Mouse (Mus musculus) hindbrain, embryonic 11.5 days (tissue): ENCODE results near the gene Phgdh. TPM values are rescaled to one million over a fixed set of nuclear protein-coding genes. Genes with fewer than 3 reads are reported as not detected.

Experiments
- ATAC-seq: fragments of 200-750 bp; cut with Nextera tagmentation; 2 replicates; pipeline ENCODE4 v1.8.0; 2017; ENCODE audit warnings: mild to moderate bottlenecking, moderate TSS enrichment, moderate library complexity; ENCODE audit not compliant: low FRiP score
- DNase-seq: peaks from one replicate; pipeline ENCODE4 v3.0.0-alpha.2; 2015; ENCODE audit warnings: low spot score
- H3K27ac ChIP-seq: fragments of 300-500 bp; sonication (generic); 2 replicates; pipeline ENCODE4 v1.5.1; 2014; ENCODE audit warnings: mild to moderate bottlenecking, low read depth, low read length
- H3K27me3 ChIP-seq: fragments of 300-500 bp; sonication (generic); 2 replicates; pipeline ENCODE4 v1.6.1; 2014; ENCODE audit warnings: mild to moderate bottlenecking, low read length, moderate library complexity, mixed read lengths; ENCODE audit not compliant: control insufficient read depth, insufficient read depth
- H3K36me3 ChIP-seq: fragments of 300-500 bp; sonication (generic); 2 replicates; pipeline ENCODE4 v1.6.1; 2014; ENCODE audit warnings: mild to moderate bottlenecking, low read length, moderate library complexity, mixed read lengths; ENCODE audit not compliant: control insufficient read depth, insufficient read depth
- H3K4me1 ChIP-seq: fragments of 300-500 bp; sonication (generic); replicated peaks from 2 replicates; pipeline ENCODE4 v1.6.1; 2014; ENCODE audit warnings: low read length, mixed read lengths; ENCODE audit not compliant: control insufficient read depth, insufficient read depth
- H3K4me2 ChIP-seq: fragments of 300-500 bp; sonication (generic); replicated peaks from 2 replicates; pipeline ENCODE4 v1.6.1; 2014; ENCODE audit warnings: mild to moderate bottlenecking, low read depth, low read length
- H3K4me3 ChIP-seq: fragments of 300-500 bp; sonication (generic); 2 replicates; pipeline ENCODE4 v1.5.1; 2014; ENCODE audit warnings: low read depth, low read length
- H3K9ac ChIP-seq: fragments of 300-500 bp; sonication (generic); 2 replicates; pipeline ENCODE4 v1.6.1; 2014; ENCODE audit warnings: low read depth, low read length
- H3K9me3 ChIP-seq: fragments of 300-500 bp; sonication (generic); 2 replicates; pipeline ENCODE4 v1.6.1; 2016; ENCODE audit warnings: low read length; ENCODE audit not compliant: control insufficient read depth
- WGBS: fragments of 180-500 bp; shearing (Covaris S2); extraction: QIAGEN DNeasy Blood & Tissue Kit; methylation state at CpG from one replicate; pipeline ENCODE4 v1.1.7; 2014; 5-methylcytosine and 5-hydroxymethylcytosine counted together
- polyA plus RNA-seq: library from polyadenylated mRNA; unstranded; fragments of >200 nt; fragmentation: Nextera tagmentation; extraction: Ambion mirVana; gene quantifications from 2 replicates; pipeline ENCODE4 v1.2.1, GENCODE M21; 2014

Gene Phgdh
- polyA plus RNA-seq, 1 experiment from 2014 or later: 319 TPM

DNA sequence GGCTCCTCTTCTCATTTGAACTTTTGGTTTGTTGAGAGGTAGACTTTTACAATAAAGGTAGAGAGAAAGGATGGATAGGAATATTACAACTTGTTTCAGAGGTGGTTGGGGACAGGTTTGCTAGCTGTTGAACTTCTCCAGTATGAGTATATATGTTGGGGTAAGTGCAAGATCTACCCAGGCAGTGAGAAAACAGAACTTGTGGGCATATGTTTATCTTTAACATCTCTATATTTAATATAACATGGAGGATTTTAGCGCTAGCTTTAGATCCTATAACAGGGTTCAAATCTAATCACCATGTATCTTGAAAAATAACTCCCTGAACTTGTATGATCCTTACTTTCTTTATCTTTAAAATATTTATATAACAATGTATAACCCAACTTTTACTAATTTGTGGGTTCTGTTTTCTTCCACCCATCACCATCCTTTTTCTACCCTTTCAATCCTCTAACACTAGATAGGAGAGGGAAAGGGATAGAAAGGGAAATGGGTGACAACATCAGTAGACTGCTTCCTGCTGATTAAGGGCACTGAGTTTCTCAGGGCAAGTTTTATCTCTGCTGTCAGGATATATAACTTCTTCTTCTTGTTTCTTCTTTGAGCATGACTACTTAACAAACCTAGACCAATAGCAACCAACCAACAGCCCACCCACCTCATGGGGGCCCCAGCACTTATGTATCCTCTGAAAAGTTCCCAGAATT lies 40.2 kb downstream of the Phgdh start:
- no peak overlapping the region for H3K4me3 ChIP-seq
- 86% methylated on average over 1 of the region's 1 CpGs for WGBS
- H3K9me3 ChIP-seq: no peaks in the 10 kb centered on the region
- no peaks in the 10 kb centered on the region for H3K4me1 ChIP-seq
- no peaks in the 10 kb centered on the region for H3K36me3 ChIP-seq
- no peak overlapping the region for H3K9ac ChIP-seq
- DNase-seq (no peak), ATAC-seq (no peak)
- no peak overlapping the region for H3K4me2 ChIP-seq
- no peaks in the 10 kb centered on the region for H3K27me3 ChIP-seq
- H3K27ac ChIP-seq: no peak overlapping the region

DNA sequence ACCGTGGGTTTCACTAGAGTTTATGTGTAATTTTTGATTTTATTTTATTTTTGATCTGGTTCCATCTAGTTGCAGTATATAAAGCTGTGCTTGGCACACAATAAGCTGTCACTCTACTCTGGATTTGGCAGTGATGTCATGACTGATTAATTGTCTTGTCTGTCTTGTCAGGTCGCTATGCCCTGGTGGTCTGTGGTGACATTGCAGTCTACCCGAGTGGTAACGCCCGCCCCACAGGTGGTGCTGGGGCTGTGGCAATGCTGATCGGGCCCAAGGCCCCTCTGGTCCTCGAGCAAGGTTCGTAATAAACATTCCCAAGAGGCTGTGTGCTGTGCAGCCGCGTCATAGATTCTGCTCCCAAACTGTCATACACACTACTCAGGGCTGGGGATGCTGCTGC lies 43.8 kb downstream of the Phgdh start:
- Histone ChIP-seq H3K9ac (no peak overlapping the region), H3K4me2 (no peak overlapping the region), H3K27me3 (no peaks in the 10 kb centered on the region), H3K27ac (no peak overlapping the region), H3K4me3 (no peak overlapping the region), H3K4me1 (no peaks in the 10 kb centered on the region), H3K36me3 (no peaks in the 10 kb centered on the region), H3K9me3 (no peaks in the 10 kb centered on the region)
- 66% methylated on average over 10 of the region's 10 CpGs for whole genome bisulfite sequencing
- DNase-seq (no peak), ATAC-seq (no peak)

DNA sequence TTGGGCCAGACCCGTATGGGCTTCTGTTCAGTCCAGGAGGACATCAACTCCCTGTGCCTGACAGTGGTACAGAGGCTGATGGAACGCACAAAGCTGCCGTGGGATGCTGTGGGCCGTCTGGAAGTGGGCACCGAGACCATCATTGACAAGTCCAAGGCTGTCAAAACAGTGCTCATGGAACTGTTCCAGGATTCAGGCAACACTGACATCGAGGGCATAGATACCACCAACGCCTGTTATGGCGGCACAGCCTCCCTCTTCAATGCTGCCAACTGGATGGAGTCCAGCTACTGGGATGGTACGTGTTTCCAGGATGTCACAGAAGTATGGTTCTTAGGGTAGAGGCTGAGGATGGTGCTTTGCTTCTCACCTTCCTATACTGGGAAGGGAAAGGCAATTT lies 48.7 kb downstream of the Phgdh start:
- H3K9ac ChIP-seq: no peak overlapping the region
- no peak overlapping the region for H3K4me2 ChIP-seq
- DNase-seq (no peak), ATAC-seq (no peak)
- H3K4me3 ChIP-seq: no peak overlapping the region
- no peak overlapping the region for H3K27ac ChIP-seq
- H3K36me3 ChIP-seq: no peaks in the 10 kb centered on the region
- H3K9me3 ChIP-seq: no peaks in the 10 kb centered on the region
- H3K4me1 ChIP-seq: no peaks in the 10 kb centered on the region
- H3K27me3 ChIP-seq: no peaks in the 10 kb centered on the region
- WGBS: 91% methylated on average over 9 of the region's 9 CpGs

DNA sequence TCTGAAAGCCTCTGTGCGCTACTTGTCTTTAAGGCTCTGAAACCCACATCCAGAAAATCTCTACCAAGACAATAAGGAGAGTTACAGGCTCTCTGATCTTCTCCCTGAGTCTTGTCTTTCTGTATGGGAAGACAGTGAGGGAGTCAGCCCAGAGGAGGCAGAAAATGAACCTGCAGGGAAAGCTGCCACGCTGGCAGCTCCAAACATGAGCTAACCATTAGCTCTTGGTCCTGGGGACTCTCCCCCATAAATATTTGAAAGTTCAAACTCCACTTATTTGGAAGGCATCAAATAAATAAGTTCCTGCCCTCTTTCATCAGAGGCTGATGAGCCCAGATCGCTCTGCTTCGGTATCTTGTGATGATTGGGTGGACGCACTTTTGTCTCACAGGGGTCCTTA lies 56.6 kb downstream of the Phgdh start:
- Histone ChIP-seq H3K27me3 (no peaks in the 10 kb centered on the region), H3K27ac (no peak overlapping the region), H3K4me2 (no peak overlapping the region), H3K9me3 (no peaks in the 10 kb centered on the region), H3K4me1 (no peaks in the 10 kb centered on the region), H3K36me3 (no peaks in the 10 kb centered on the region), H3K4me3 (no peak overlapping the region), H3K9ac (no peak overlapping the region)
- DNase-seq (no peak), ATAC-seq (no peak)
- 93% methylated on average over 5 of the region's 5 CpGs for WGBS

DNA sequence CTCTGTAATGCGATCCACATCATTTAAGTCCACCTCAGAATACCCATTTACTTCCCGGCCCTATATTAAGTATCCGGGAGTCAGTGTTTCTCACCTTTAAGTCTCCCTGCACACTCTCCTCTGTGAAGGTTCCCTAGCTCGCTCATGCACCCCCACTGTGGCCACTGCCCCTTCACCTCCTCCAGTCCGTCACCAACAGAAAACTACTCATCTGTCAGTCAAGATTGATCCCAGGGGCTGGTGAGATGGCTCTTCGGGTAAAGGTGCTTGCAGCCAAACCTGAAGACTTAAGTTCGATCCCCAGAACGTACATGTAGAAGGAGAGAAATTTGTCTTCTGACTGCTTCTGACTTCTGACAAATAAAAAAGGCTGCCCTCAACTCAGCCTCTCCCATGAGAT lies 57.4 kb downstream of the Phgdh start:
- H3K4me1 ChIP-seq: no peaks in the 10 kb centered on the region
- no peaks in the 10 kb centered on the region for H3K36me3 ChIP-seq
- H3K4me2 ChIP-seq: no peak overlapping the region
- H3K27ac ChIP-seq: no peak overlapping the region
- no peaks in the 10 kb centered on the region for H3K9me3 ChIP-seq
- H3K4me3 ChIP-seq: no peak overlapping the region
- no peak for ATAC-seq
- no peak for DNase-seq
- H3K9ac ChIP-seq: no peak overlapping the region
- 93% methylated on average over 8 of the region's 8 CpGs for WGBS
- H3K27me3 ChIP-seq: no peaks in the 10 kb centered on the region

DNA sequence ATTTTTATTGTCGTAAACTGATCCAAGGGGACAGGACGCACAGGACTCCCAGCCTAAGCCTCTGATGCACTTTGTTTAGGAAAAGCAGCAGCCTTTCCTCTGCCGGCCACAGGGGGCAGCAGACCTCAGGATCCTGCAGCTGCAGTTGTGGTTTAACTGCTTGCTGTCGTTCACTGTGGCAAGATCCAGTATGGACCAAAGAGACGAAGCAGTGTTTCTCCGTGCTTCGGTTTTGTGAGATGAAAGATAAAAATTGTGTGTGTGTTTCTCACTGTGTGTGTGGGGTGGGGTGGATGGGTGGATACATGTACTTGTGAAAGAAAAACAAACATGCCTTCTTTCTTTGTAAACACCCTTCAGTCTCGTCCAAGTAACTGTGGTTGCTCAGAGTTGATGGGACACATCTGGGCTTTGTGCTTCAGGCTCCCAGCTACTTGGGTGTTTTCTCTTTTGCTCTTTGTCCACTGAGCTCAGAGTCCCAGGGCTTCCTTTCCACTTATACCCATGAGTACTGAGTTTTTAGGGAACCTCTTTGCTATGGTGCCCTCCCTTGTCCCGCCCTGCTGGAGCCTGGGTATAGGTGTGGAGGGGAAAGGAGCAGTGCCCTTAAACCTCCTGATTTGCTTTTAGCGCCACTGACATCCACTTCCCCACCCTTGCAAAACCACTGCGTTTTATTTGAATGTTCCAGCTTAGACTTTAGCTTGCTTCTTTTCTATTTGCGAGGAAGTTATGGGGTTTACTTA lies 58.7 kb downstream of the Phgdh start:
- Histone ChIP-seq H3K4me1 (no peaks in the 10 kb centered on the region), H3K4me2 (no peak overlapping the region), H3K4me3 (no peak overlapping the region), H3K27ac (no peak overlapping the region), H3K9ac (no peak overlapping the region), H3K9me3 (no peaks in the 10 kb centered on the region), H3K36me3 (no peaks in the 10 kb centered on the region), H3K27me3 (no peaks in the 10 kb centered on the region)
- WGBS: 44% methylated on average over 12 of the region's 12 CpGs
- DNase-seq (peak; percentile 76), ATAC-seq (peak; percentile 65; the same call in 1 of the 2 replicates)

DNA sequence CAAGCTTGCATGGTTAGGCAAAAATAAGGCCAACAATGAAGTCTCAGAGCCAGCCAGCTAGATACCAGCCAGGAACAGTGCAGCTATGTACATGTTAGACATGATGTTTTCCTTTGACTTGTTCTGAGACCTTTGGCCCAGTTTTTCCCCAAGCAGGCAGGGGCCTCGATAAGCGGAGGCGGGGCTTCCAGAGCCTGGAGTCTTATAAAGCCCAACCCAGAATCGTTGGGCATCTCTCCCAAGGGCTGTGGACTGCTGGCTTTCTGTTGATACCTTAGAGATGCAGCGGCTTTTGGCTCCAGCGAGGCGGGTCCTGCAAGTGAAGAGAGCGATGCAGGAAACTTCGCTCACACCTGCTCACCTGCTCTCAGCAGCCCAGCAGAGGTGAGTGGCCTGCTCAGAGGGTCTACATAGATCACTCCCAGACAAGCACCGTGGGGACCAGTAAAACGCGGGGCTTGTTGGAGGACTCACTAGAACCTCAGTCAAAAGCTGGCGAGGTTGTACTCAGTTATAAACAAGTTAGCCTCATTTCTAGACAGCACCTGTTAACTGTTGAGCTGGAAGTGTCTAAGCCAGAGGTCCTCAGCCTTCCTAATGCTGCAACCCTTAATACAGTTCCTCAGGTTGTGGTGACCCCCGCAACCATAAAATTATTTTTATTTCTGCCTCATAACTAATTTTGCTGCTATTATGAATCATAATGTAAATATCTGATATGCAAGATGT lies 59.4 kb downstream of the Phgdh start, which contains the start of gene Hmgcs2:
Gene Hmgcs2 (plus strand): TSS at position 232 of the 729 bp plus-strand sequence.
- WGBS: 68% methylated on average over 14 of the region's 14 CpGs
- H3K4me1 ChIP-seq: no peaks in the 10 kb centered on the region
- H3K4me2 ChIP-seq: no peak within 1 kb of the TSS
- no peak within 1 kb of the TSS for H3K27ac ChIP-seq
- H3K9ac ChIP-seq: no peak within 1 kb of the TSS
- H3K36me3 ChIP-seq: no peaks in the 10 kb centered on the region
- peak; percentile 9 for DNase-seq
- H3K27me3 ChIP-seq: no peaks in the 10 kb centered on the region
- ATAC-seq: peak; percentile 38
- H3K4me3 ChIP-seq: no peak within 1 kb of the TSS
- no peaks in the 10 kb centered on the region for H3K9me3 ChIP-seq

DNA sequence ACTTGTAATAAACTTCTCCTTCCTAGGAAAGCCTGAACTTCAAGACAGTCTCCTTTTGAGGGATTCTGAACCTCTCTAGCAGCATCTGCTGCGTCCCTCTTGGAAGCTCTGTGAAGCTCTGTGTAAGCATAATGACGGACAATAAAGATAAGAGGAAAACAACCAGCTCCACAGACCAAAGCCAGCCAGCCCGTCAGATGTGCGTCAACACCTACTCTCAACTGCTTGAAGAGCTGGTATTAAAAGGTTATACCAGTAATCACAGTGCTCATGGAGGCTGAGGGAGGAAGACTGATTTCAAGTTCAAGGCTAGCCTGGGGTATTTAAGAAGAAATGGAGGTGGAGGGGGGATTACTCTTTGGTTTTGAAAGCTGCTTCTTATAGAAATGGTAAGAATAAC lies 60.1 kb downstream of the Phgdh start:
- no peaks in the 10 kb centered on the region for H3K36me3 ChIP-seq
- H3K27me3 ChIP-seq: no peaks in the 10 kb centered on the region
- no peak for ATAC-seq
- H3K9me3 ChIP-seq: no peaks in the 10 kb centered on the region
- no peak overlapping the region for H3K27ac ChIP-seq
- DNase-seq: no peak
- WGBS: 73% methylated on average over 4 of the region's 4 CpGs
- H3K4me2 ChIP-seq: no peak overlapping the region
- H3K4me1 ChIP-seq: no peaks in the 10 kb centered on the region
- no peak overlapping the region for H3K4me3 ChIP-seq
- H3K9ac ChIP-seq: no peak overlapping the region
